Mouse (Mus musculus) retina, postnatal 7 days (tissue): ENCODE measurements around the gene Lrrc73.

Experiments
- DNase-seq: peaks from one replicate; pipeline ENCODE4 v3.0.0-alpha.2; 2012; ENCODE audit warnings: low read depth, low spot score

The Lrrc73 gene

DNA sequence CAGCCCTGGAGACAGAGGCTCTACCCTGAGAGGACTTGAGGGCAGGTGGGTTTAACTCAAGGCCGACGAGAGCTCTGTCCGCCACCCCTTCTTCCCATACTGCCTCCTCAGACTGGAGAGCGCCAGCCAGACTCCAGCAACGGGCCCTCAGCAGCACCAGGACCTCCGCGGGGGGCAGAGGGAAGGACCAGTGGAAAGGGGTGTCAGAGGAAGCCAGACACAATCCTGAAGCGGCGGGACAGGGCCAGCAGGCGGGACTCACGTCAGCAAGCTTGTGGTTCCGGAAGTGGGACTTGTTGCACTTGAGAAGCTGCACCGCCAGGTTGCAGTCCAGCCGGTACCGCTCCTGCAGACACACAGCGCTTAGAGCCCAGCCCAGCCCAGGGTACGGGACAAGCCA, 6.3 kb downstream of the Lrrc73 start:
- no peak for DNase-seq

DNA sequence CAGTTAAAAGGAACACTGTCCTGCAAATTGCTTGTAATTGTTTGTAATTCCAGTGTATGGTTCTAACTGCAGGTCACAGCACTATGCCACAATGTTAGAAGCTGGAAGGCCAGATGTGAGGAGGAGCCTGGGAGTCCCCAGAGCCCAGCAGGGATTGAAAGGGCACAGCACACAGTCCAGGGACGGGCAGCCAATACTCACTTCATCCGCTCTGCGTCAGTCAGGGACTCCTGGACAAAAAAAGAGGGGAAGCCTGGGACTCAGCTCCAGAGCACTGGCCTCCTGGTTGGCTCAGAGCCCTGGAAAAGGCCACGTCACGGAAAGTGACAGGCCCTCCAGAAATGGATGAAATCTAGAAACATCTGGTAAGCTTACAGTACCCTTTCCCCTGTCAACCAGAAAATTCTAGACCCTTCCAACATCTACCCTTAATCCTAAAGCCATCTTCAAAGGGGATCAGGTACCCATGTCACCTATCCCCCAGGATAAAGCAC, 8.9 kb downstream of the Lrrc73 start:
- DNase-seq = no peak

GRCm38 (mm10) chr17:46265502-46265901, 12.2 kb downstream of the Lrrc73 start:
- DNase-seq = no peak

GRCm38 (mm10) chr17:46265918-46266618, 12.7 kb downstream of the Lrrc73 start:
- DNase-seq = peak; percentile 64

DNA sequence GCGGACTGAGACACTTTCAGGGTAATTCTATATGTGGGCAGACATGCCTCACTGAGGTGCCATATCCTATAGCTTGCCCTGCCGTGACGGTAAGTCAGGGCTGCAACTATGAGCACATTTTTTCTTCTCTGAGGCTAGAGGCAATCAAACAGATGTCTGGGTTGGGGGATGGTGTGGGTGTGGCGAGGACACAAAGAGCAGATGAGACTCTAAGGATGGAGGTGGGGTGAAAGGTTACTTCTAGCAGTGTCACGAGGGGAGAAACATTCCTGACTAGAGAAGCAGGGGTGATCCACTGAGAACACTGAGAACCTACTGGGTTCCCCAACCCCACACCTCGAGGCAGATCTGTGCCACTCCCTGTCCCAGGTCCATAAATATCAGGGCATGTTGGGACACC, 13.7 kb downstream of the Lrrc73 start:
- no peak for DNase-seq

- no peak for DNase-seq
These were observed 14.2 kb downstream of the Lrrc73 start for GRCm38 (mm10) chr17:46267511-46267910.

GRCm38 (mm10) chr17:46268026-46268720, 14.8 kb downstream of the Lrrc73 start:
- DNase-seq = no peak

- no peak for DNase-seq
These were observed 16.6 kb downstream of the Lrrc73 start for GRCm38 (mm10) chr17:46269771-46270534.

DNA sequence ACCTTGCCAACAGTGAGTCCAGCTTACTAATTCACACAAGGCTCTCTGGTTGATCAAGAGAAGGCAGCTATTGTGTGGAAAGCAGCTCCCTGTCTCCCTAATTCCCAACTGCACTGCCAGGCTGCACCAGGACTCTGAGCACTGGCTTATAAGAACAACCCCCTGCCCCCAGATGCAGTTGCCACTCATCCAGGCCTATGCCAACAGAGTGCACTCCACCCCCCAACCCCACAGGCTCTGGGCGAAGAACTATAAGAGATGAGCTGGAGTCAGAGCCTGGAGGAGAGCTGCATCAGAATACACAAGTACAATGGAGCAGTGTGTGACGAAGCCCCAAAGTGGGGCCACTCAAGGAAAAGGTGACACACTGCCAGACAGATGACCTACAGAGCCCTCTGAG, 18.7 kb downstream of the Lrrc73 start:
- DNase-seq = no peak

DNA sequence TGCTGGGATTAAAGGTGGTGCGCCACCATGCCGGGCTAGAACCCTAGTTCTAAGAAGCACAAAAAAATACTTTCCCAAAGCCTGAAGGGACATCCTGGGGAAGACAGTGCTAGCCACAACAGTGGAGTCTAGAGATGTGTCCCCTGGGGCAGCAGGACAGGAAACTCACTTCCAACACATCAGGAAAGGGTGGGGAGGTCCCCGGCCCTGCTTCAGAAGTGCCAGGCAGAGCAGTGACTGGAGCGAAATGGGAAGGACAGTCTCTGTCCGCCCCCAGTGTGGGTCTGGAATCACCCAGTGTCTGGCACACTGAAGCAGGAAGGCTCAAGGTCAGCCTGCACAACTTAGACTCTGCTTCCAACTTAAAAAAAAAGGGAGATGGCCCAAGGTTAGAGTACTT, 19.3 kb downstream of the Lrrc73 start:
- no peak for DNase-seq

GRCm38 (mm10) chr17:46273803-46274236, 20.5 kb downstream of the Lrrc73 start:
- DNase-seq = no peak

DNA sequence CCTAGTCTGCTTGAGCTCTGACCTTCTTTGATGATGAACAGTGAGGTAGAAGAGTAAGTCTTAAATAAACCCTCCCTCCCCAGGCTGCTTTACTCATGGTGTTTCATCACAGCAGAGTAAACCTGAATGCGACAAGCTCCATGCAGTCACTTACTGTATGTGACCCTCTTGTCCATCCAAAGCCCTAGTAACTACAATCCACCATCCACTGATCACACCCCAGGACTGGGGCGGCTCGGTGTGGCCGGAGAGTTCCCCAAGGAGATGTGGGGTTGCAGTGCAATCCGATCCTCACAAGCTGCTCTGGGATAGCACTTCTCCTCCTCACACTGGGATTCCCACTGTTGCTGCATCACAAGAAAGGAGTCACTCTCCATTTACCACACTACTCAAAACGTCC, 21.1 kb downstream of the Lrrc73 start:
- DNase-seq = no peak

DNA sequence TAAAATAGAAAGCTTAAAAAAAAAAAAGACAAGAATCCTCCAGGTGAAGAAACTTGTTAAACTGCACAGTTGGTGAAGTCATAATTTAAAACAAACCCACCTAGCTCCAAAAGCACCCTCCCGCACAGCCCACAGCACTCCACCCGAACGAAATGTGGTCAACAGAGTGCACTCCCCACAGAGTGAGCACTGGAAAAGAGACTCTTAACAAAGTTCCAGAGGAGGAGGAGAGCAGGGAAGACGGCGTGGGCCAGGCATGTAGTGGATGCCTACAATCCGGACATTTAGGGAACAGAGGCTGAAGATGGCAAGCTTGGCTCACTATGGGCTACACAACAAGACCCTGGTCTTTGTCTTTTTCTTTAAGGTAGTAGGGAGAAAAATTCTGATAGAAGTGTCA, 21.7 kb downstream of the Lrrc73 start:
- no peak for DNase-seq

- DNase-seq = no peak
These were observed 22.2 kb downstream of the Lrrc73 start for GRCm38 (mm10) chr17:46275506-46275905.

- no peak for DNase-seq
These were observed 24.3 kb downstream of the Lrrc73 start for GRCm38 (mm10) chr17:46277586-46277985.

DNA sequence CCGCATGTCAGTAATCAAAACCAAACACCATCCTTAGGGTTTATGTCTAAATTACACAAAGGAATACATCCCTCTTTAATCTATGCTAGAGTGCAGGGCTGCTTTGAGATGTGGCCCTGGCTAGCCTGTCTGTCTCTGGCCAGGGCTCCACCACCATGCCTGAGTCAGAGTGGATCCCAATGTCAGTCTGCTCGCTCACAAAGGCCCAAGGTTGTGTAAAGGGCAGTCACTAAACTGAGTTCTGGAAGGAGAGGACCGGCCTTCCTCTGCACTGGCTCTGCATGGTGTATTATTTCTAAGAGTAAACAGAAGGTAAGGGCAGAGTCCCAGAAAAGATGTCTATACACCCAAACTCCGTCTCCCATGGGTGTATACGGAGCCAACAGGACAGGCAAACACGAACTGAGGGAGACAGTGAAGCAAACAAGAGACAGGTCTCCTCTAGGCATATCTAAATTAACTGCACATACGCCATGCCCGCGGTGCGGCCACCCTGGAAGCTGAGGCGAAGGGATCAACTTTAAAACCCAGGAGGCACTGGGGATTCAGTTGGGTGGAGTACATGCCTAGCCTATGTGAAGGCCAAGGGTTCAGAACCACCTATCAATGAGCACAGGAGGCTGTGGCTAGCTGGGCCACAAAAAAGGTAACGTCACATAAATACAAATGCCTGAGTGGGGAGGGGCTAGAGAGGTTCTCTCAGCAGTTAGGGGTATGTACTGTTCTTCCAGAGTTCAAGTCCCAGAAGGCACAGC, 24.9 kb downstream of the Lrrc73 start:
- DNase-seq = no peak

- DNase-seq = peak; percentile 78
These were observed 29.3 kb downstream of the Lrrc73 start, which contains the start of gene Tjap1 for GRCm38 (mm10) chr17:46282483-46283123. Tjap1 (minus strand) TSS chr17:46283026.

DNA sequence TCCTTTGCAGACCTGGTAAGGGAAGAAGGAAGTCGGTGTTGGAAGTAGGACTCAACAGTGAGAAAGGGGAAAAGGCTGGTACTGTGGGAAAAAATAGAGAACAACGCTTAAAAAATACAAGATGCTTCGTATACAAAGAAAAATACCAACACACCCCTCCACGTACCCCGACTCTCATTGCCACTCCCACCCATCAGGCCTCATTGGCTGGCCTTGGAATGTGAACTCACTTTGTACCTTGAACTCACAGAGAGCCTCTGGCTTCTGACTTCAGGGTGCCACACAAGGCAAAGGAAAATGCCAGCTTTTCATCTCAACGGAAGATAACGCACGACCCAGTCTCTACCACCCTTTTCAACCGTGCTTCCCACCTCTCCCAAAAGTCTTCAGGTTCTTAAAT, 29.8 kb downstream of the Lrrc73 start:
- no peak for DNase-seq

- no peak for DNase-seq
These were observed 30.6 kb downstream of the Lrrc73 start for GRCm38 (mm10) chr17:46283911-46284310.

GRCm38 (mm10) chr17:46284653-46285052, 31.3 kb downstream of the Lrrc73 start:
- no peak for DNase-seq

DNA sequence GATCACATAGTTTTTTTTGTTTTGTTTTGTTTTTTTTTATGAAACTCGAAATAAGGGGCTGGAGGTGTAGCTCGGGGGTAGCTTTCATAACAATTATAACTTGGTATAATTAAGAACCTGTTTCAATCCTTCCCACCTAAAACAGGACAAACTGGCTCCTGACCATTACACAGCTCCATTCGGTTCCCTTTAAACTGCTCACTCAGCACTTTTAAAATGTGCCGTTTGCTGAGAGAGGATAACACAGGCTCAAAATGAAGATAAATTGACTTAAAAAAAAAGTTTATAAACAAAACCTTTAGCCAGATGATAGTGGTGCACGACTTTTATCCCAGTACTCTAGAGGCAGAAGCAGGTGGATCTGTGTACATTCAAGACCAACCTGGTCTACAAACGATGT, 32.1 kb downstream of the Lrrc73 start:
- no peak for DNase-seq
